Mouse (Mus musculus) gastrocnemius, postnatal 14 days (tissue): ENCODE measurements at regions not wholly inside any gene's neighbourhood (a gene's known extent, or its start where the extent isn't known, plus 50 kb on each side); places are given as distances from the start of the nearest gene placed in this dataset.
"Not testable (repeated sequence)": the region's sequence is repeated elsewhere in the genome, so short reads cannot be mapped to it uniquely, and the experiment has no call there.

Source experiments
- DNase-seq: peaks from one replicate; pipeline ENCODE4 v3.0.0; 2021; ENCODE audit warnings: mixed read lengths
- intact Hi-C: fragments of 180-260 bp; cut with DNase I; formaldehyde crosslinking; loops from one replicate; pipeline ENCODE4 v1.15.1; 2025; ENCODE audit warnings: low total_unique reads

GRCm38 (mm10) chr12:115468015-115468414 is 579.5 kb upstream of the Zfp386 start:
- DNase-seq, intact Hi-C loops: not testable (repeated sequence)

GRCm38 (mm10) chr12:115468569-115468968 is 579.0 kb upstream of the Zfp386 start:
- intact Hi-C loops, DNase-seq: not testable (repeated sequence)

- intact Hi-C loops, result no loop called here
- no peak for DNase-seq
These were observed 548.7 kb upstream of the Zfp386 start for GRCm38 (mm10) chr12:115498865-115499264.

- intact Hi-C loops, DNase-seq: not testable (repeated sequence)
These were observed 540.2 kb upstream of the Zfp386 start for GRCm38 (mm10) chr12:115507285-115507684.

- intact Hi-C loops, DNase-seq: not testable (repeated sequence)
These were observed 538.7 kb upstream of the Zfp386 start for GRCm38 (mm10) chr12:115508615-115509342.

- intact Hi-C loops, result not testable (repeated sequence)
These were observed 528.6 kb upstream of the Zfp386 start for GRCm38 (mm10) chr12:115518778-115519541.

GRCm38 (mm10) chr12:115527065-115527464 is 520.5 kb upstream of the Zfp386 start:
- intact Hi-C loops, result no loop called here
- DNase-seq, result no peak

More at GRCm38 (mm10) chr12:115518778-115519541, 528.6 kb upstream of the Zfp386 start:
- not testable (repeated sequence) for DNase-seq

- no peak for DNase-seq
- intact Hi-C loops, result no loop called here
These were observed 505.0 kb upstream of the Zfp386 start for GRCm38 (mm10) chr12:115542482-115542881.

- DNase-seq, intact Hi-C loops: not testable (repeated sequence)
These were observed 480.6 kb upstream of the Zfp386 start for GRCm38 (mm10) chr12:115566878-115567277.

- intact Hi-C loops, DNase-seq: not testable (repeated sequence)
These were observed 454.5 kb upstream of the Zfp386 start for GRCm38 (mm10) chr12:115592985-115593384.

GRCm38 (mm10) chr12:115603763-115604162 is 443.8 kb upstream of the Zfp386 start:
- no peak for DNase-seq
- intact Hi-C loops, result no loop called here

GRCm38 (mm10) chr12:115604951-115605350 is 442.6 kb upstream of the Zfp386 start:
- intact Hi-C loops, result no loop called here
- no peak for DNase-seq

GRCm38 (mm10) chr12:115622564-115623233 is 424.8 kb upstream of the Zfp386 start:
- intact Hi-C loops, DNase-seq: not testable (repeated sequence)

GRCm38 (mm10) chr12:115624221-115624620 is 423.3 kb upstream of the Zfp386 start:
- intact Hi-C loops, result no loop called here
- no peak for DNase-seq

- DNase-seq, result no peak
- intact Hi-C loops, result no loop called here
These were observed 399.9 kb upstream of the Zfp386 start for GRCm38 (mm10) chr12:115647599-115647998.

GRCm38 (mm10) chr12:115648161-115648560 is 399.4 kb upstream of the Zfp386 start:
- intact Hi-C loops, DNase-seq: not testable (repeated sequence)

GRCm38 (mm10) chr12:115655781-115656180 is 391.7 kb upstream of the Zfp386 start:
- intact Hi-C loops, result no loop called here
- no peak for DNase-seq

GRCm38 (mm10) chr12:115664081-115664480 is 383.4 kb upstream of the Zfp386 start:
- intact Hi-C loops, DNase-seq: not testable (repeated sequence)

GRCm38 (mm10) chr12:115671683-115672082 is 375.8 kb upstream of the Zfp386 start:
- intact Hi-C loops, DNase-seq: not testable (repeated sequence)

- no peak for DNase-seq
- intact Hi-C loops, result no loop called here
These were observed 355.7 kb upstream of the Zfp386 start for GRCm38 (mm10) chr12:115691801-115692200.
